Mouse (Mus musculus) large intestine, adult 2 months (tissue): ENCODE measurements around the gene Egln1. TPM values are rescaled to one million over a fixed set of nuclear protein-coding genes. Genes with fewer than 3 reads are reported as not detected.

Experiments
- DNase-seq: peaks from one replicate; pipeline ENCODE4 v3.0.0-alpha.2; 2012; ENCODE audit warnings: low read depth, low spot score
- WGBS: fragments of 180-500 bp; shearing (Covaris S2); methylation state at CpG from one replicate; pipeline ENCODE4 v1.1.7; 2018; 5-methylcytosine and 5-hydroxymethylcytosine counted together
- polyA plus RNA-seq: library from polyadenylated mRNA; depleted of rRNA; stranded (reverse); fragments of >200 nt; gene quantifications from 2 replicates; pipeline ENCODE4 v1.2.3, GENCODE M21; 2012

The Egln1 gene
- polyA plus RNA-seq, 1 experiment, result 14.4 TPM

DNA sequence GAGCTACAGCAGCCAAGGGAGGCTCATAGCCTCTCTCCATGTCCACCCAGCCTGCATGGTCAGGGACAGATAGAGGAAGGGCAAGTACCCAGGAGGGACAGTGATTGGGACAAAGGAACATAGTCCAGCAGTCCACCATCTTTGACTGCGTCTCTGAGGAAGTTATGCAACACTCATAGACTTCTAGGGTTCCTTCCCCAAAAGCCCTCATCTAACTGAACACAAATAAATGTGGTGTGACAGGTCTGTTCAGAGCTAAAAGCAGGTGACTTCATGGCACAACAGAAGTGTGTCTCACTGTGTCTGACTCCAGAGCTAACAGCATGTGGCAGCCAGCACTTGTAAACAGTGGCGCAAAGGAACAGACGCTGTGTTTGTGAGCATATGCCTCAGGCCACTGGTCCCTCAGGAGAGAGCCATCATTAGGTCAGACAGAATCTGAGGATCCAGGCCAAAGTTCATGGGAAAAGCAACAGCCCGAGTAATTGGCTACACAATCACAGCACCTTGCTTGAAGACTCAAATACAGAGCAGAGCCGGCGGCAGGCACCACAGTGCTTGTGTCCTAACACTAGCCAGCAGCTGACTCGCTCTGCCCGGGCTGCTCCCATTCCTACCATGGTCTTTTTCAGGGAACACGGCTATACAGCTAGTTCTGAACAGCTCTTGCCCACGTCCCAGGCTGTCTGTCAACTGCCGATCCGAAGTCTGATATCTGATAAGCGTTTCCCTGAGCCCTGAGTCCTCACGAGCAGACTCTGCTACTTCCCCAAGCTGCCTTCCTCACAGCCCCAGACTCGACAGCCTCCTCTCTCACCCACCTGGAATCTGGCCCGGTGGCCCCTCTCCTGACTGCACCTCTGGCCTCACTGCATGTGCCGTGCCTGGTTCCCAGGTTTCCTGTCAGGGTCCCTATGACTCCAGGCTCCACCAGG is 36.9 kb downstream of the Egln1 start:
- DNase-seq, result no peak
- WGBS, result 77% methylated on average over 17 of the region's 17 CpGs

DNA sequence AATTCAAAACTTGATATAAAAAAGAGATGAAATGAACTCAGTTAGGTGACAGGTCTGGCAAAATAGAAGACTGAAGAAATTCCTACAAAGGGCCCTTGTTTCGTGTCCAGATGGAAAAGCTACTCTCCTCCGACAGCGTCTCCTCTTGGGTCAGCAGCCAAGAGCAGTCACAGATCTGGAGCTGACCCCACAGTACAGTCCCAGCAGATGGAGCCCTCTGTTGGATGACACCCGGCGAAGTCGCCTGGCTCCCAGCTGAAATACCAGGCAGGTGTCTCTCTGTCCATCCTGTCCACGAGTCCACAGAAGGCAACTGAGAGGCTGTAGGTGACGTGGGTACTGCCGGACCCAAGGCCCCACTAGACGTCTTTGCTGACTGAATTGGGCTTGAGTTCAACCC is 38.8 kb downstream of the Egln1 start:
- DNase-seq, result no peak
- 75% methylated on average over 10 of the region's 10 CpGs for WGBS

DNA sequence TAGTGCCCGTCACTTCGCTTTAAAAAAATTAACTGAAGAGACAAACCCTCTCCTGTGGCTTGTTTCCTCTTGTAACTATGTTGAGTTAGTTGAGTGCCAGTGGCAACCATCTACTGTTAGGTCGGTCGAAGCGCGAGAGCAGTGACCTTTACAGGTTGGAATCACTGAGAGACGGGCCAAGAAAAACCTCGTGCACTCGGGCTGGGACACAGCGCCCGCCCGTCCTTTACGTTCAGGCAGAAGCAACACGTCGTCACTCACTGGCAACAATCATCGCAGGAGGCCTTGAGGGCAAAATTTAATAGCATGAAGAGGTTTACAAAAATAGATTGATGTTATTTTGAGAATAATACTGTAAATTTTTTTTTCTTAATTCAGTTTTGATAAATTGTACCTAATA is 39.2 kb downstream of the Egln1 start:
- DNase-seq, result no peak
- 90% methylated on average over 16 of the region's 16 CpGs for WGBS

DNA sequence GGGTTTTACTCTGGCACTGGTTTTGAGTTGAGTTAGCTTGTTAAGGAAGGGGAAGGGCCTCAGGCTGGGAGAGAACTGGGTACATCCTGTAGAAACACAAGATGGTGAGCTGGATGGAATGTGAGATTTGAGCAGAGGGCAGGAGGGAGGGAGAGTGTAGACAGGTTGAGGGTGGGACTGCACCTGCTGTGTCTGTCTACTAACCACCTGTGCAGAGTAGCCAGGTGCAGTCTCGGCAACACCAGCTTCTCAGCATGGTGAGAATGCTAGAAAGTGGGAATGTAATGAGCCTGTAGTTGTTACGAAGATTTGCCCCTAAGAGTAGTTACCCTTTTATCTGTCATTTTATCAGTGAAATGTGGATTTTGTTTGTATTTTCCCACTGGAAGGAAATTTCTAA is 43.6 kb downstream of the Egln1 start:
- no peak for DNase-seq
- 60% methylated on average over 2 of the region's 2 CpGs for WGBS

DNA sequence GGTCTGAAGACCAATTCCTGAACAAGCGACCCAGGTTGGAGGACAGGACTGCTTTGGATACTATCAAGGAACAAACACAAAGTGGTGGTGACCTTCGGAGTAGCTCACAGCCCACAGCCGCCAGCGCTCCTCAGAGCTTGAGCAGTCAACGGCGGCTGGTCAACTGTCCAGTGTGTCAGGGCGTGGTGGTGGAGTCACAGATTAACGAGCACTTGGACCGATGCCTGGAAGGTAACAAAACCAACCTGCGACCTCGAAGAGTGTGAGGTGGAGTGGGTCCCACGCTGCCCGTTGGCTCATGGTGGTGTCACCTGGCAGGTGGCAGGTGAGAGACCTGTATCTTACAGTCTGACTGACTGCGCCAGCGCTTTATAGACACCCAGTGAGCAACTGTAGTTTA is 45.9 kb downstream of the Egln1 start:
- 64% methylated on average over 15 of the region's 15 CpGs for WGBS
- no peak for DNase-seq

DNA sequence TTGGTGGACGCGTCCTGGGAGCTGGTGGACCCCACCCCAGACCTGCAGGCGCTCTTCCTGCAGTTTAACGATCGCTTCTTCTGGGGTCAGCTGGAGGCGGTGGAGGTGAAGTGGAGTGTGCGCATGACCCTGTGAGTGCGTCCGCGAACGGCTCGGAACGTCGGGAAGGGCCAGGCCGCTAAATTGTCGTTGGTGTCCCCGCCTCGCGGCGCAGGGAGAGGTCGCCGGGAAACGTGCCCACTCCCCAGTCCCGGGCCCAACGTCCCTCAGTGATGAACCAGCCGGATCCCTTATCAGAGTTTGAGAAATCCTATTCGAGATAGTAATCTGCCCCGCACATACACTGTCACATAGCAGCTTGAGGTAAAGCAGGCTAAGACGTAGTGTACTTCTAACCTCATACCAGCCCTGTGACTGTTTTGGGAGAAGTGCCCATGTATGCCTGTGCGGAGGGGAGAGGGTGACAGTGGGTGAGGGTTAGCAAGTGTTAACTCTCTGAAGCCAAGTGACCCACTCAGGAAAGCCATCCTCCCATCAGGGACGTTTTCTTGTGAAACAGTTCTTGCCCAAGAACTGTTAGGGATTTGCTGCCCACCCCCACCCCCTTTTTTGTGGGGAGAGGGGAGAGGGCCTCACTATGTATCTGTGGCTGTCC is 50.7 kb downstream of the Egln1 start:
- 3% methylated on average over 31 of the region's 31 CpGs for WGBS
- DNase-seq, result no peak

DNA sequence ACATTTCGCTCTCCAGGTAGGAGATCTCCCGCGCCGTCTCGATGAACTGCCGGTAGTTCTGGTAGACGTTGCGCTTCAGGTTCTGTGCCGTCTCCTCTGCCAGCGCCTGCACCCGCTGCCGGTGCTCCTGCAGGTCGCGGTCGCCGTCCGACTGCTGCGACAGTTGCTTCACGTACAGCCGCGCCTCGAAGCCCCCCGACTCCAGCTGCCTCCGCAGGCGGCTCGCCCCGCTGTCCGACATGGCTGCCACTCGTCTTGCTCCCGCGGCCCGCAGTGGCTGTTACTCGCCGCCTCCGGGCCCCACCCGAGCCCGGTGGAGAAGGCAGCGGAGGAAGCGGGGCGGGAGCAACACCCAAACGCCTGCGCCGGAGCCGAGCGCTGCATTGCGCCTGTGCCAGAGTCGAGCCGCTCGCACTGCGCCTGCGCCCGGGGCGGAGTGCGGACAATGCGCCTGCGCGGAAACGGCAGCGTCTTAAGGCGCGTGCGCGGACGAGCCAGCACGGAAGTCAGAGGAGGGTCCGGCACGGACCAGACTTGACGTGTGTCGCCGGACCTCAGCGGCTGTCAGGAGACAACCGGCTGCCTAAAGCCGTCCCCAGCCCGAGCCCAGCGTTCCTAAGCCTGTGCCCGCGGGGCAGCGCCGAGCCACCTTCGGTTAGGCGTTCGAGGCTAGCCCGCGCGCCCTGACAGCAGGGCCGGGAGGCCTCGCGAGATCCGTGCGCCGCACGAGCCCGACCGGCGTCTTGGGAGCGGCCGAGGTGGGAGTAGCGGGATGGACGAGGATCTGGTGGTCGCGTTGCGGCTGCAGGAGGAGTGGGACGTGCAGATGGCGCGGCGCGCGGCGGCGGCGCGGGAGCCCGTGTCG is 51.5 kb downstream of the Egln1 start, which contains the start of the genes Exoc8 and Sprtn:
Exoc8 (minus strand) TSS at position 320 of the 865 bp plus-strand sequence.
Sprtn (plus strand) TSS at position 501 of the 865 bp plus-strand sequence.
- DNase-seq, result peak; percentile 69
- under 1% methylated on average over 114 of the region's 114 CpGs for WGBS

DNA sequence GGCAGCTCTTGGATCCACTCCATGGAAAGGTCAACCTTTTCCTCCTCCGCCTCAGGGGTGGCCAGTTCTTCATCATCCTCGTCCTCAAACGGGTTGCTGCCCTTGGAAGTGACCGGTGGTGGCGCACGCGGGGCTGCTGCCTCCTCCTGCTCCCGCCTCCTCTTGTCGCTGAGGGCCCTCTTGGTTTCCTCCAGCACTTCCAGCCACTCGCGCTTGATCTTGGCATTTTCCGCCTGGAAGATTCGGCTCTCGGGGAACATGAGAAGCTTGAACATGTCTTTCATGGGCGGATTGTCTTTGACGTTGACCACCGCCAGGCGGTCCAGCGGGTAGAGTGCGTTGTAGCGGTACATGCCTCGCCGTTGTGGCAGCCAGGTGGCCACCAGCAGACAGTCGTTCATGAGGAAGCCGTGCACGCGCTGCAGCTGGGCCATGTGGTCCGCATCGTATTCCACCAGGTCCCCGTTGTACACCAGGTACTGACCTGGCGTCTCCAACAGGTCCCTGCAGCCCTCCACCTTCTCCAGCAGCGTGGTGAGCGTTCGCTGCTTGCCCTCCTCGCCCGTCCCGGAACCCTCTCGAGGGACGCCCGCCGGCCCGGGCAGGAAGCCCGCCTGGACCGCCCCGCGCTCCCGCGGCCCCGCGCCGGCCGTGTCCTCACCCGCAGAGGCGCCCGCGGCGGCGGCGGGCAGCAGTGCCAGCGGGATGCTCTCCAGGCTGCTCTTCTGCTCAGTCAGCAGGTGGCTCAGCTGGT is 52.3 kb downstream of the Egln1 start:
- peak; percentile 59 for DNase-seq
- WGBS, result 1% methylated on average over 60 of the region's 60 CpGs

DNA sequence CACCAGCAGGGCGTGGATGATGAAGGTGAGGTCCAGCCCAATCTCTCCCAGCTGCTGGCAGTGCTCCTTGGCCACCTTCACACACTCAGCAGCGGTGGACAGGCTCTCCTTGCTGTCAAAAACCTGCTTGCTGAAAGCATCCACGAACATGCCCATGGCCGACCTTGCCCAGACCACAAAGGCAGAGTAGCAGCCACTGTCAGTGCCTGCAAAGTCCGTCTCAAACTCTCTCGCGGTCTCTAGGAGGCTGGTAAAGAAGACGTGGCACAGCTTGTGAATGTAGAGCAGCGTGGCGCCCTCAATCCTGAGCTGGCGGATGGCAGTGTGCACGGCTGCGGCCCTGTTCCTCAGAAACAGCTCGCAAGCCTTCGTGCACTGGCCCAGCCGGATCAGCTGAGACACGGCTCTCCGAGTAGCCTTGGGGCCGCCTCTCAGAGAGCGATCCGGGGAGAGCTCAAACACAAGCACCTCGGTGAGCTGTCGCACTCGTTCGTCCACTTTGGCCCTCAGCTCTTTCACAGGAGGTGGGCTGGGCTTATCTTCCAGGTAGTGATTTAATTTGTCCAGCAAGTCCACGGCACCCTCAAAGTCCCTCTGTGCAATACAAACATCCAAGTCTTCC is 53.0 kb downstream of the Egln1 start:
- 46% methylated on average over 26 of the region's 26 CpGs for WGBS
- DNase-seq, result no peak

DNA sequence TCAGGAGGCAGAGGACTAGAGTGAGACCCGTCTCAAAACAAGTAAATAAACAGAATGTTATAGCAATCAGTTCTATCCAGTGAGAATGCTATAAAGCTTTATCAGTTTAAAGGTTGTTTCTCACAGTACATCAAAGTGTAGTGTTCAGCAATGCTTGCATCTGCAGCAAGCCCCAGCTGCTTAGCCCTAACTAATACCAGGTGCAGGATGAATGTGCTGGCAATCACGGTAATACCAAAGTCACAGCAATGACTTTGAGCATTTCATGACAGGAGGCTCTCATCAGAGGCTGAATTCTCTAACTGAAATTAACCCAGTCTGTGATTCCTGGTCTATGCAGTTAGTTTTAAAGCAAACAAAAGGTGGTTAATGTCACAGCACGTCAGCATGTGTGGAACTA is 56.5 kb downstream of the Egln1 start:
- DNase-seq, result no peak
- 57% methylated on average over 3 of the region's 3 CpGs for WGBS

DNA sequence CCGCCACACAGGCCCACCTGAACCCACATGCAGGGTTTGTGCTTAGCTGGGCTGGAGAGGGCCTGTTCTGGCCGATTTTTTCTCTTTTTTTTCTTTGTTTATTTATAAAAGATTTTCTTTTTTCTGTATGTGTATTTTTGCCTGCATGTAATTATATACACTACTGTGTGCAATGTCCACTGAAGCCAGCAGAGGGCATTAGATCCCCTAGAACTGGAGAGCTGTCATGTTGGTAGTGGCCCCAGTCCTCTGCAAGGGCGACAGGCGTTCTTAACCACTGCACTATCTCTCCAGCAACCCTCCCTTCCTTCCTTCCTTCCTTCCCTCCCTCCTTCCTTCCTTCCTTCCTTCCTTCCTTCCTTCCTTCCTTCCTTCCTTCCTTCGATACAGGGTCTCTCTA is 60.7 kb downstream of the Egln1 start:
- 97% methylated on average over 5 of the region's 5 CpGs for WGBS
- no peak for DNase-seq

DNA sequence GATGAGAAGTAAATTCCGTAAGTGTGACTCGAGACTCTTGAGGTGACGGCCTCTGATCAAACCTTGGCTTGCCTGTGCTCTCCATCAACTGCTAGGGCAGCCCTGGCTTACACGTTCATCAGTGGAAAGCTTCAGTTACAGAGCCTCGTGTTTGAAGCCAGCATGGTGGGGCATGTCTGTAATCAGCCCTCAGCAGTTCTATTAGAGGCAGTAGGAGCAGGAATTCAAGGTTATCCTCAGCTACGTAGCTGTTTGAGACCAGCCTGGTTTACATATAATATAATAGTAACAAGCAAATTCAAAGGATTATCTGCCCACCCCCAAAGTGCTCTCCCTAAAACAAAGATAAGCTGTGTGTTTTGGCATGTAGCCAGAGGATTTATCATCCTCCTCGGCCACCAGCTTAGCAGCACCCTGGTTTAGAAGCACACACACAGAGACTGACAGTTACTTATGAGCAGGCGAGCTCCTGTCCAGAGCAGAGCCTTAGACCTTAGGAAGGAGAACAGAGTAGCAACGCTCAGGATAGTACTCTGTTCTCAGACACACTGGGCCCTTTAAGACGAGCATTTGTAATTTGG is 70.1 kb downstream of the Egln1 start:
- WGBS, result 63% methylated on average over 10 of the region's 10 CpGs
- DNase-seq, result no peak

DNA sequence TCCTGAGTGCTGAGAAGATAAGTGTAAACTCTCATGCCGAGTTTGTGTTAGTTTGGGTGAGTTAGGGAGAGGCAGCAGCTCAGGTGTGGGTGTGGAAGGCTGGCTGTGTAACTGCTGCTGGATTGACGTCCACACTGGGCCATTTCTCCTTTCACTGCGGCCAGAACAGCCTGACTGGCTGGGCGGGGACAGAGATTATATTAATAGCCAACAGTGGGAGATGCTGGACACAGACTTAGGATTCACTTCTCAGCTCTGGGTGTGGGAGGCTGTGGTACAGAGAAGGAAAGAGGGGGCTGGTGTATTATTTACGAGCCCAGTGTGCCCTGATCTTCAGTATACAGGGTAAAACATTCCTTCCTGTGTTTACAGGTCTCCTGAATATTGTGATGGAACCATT is 71.0 kb downstream of the Egln1 start:
- WGBS, result 78% methylated on average over 5 of the region's 5 CpGs
- no peak for DNase-seq

DNA sequence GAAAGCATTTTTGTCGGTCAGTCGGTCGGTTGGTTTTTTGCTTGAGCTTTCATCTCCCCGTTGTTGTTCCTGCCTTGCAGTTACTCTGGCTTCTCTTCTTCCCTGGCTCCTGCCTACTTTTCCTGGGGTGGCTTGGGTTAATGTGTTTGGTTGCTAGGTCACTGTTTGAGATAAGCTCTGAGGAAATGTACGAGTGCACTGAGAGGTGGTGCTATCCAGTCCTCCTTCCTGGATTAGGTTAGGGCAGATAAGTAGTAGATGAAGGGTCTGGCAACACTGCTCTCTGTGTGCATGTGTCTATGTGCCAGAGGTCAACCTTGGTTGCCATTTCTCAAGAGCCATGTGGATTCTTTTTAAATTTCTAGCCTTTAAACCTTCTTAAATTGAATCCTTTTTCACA is 76.4 kb downstream of the Egln1 start:
- DNase-seq, result no peak
- WGBS, result 80% methylated on average over 5 of the region's 5 CpGs

DNA sequence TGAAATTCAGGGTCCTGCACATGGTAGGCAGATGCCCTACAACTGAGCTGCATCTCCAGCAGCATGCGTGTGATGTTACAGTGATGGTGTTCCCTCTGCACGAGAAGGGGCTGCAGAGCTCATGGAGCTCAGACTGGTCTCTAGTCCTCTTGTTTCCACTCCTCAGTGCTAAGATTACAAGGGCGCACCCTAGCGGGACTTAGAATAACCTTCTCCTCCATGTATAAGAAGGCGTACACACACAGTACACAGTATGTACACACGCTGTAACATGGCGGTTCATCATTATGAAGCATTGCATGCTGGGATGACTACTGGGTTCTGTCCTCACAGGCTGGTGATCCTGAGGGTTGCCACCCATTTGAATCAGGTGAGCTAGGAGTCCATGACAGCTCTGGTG is 77.0 kb downstream of the Egln1 start:
- no peak for DNase-seq
- 93% methylated on average over 7 of the region's 7 CpGs for WGBS

DNA sequence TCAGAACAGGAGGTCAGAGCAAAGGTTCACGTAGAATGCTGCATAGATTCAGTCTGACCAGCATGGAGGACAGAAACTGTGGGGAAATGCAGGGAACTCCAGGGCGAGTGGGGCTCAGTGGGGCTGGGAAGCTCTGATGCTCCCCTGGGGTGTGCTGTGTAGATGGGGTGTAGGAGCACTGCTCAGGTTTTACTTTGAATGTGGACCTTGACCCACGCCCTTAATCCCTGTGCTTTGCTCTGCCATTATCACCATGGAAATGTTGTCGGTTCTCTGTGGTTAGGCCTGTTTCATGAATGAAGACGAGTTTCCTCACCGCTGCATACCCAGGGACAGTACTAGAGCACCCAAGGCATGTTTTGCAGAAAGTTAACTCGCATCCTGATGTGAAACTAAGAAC is 77.7 kb downstream of the Egln1 start:
- no peak for DNase-seq
- WGBS, result 92% methylated on average over 7 of the region's 7 CpGs

DNA sequence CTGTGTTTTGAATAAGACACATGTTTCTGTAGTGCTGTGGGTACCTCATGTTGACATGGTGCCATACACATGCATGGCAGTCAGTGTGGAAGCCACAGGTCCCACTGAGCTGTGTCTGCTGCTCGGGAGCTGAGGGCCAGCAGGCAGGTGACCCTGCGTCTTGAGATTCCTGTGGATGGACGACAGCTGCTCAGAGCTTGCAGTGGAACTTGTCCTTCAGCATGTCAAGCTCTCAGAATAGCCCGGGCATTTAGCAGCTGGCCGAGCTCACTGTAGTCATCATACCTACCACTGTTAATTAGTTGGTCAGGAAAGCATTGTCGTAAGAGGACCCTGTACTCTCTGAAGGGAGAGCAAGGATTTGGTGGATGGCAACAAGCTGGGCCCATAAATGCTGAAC is 79.4 kb downstream of the Egln1 start:
- DNase-seq, result no peak
- WGBS, result 86% methylated on average over 6 of the region's 6 CpGs

DNA sequence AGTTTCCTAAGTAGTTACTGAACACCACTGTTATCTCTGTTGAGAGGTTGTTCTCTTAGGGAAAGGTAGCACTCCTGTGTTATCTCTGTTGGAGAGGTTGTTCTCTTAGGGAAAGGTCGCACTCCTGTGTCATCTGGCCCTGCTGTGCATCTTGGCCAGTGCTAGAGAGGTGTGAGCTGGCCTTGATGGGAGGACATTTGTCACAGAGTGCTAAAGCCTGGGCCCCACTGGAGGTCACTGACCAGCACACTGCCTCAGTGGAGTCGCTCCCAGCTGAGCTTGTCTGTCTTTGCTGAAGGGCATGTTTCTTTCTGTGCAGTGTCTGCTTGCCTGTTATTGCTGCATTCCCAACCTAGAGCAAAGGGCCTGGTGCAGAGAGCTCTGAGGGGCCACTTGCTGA is 82.0 kb downstream of the Egln1 start:
- no peak for DNase-seq
- WGBS, result 82% methylated on average over 2 of the region's 2 CpGs

DNA sequence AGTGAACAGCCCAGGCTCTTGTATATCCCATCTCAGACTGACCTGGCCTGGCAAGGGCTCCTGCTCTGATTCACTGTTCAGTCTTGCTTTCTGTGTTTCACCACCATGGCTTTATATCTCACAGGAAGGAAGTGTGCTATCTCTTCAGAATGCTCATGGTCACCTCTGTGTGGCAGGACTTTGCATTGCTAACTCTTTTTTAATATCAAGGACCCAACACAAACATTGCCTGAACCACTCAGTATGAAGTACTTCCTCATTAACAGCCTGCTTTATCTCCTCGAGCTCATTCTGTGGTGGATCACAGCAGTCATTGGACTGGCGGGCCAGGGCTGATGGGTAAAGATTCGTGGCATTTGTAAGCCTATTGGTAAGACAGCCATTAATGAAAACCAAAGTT is 82.5 kb downstream of the Egln1 start:
- 69% methylated on average over 3 of the region's 3 CpGs for WGBS
- DNase-seq, result no peak
